Mouse (Mus musculus): ENCODE data around the gene Tmem72.

Tmem72 gene

GRCm38 (mm10) chr6:116644335-116644734 lies 72.4 kb downstream of the Tmem72 start:
- peak; percentile 59 for DNase-seq

- no peak for DNase-seq
Measured at GRCm38 (mm10) chr6:116643881-116644280, 72.8 kb downstream of the Tmem72 start.

- DNase-seq, result no peak
Measured at GRCm38 (mm10) chr6:116642942-116643341, 73.8 kb downstream of the Tmem72 start.

- DNase-seq, result peak; percentile 50
Measured at GRCm38 (mm10) chr6:116639663-116640062, 77.0 kb downstream of the Tmem72 start.

GRCm38 (mm10) chr6:116638871-116639270 lies 77.8 kb downstream of the Tmem72 start:
- DNase-seq, result no peak

- peak; percentile 27 for DNase-seq
Measured at GRCm38 (mm10) chr6:116637496-116637895, 79.2 kb downstream of the Tmem72 start.

- no peak for DNase-seq
Measured at GRCm38 (mm10) chr6:116636581-116637235, 80.0 kb downstream of the Tmem72 start.

GRCm38 (mm10) chr6:116635251-116636180 lies 81.2 kb downstream of the Tmem72 start:
- DNase-seq, result peak; percentile 90

- DNase-seq, result no peak
Measured at GRCm38 (mm10) chr6:116633741-116634695, 82.7 kb downstream of the Tmem72 start.

GRCm38 (mm10) chr6:116632129-116632528 lies 84.6 kb downstream of the Tmem72 start:
- peak; percentile 88 for DNase-seq

- DNase-seq, result no peak
Measured at GRCm38 (mm10) chr6:116629766-116630165, 86.9 kb downstream of the Tmem72 start.

All from lung, postnatal 10 days (tissue).